In genomic region chr11:22784477-22784876, GRCm38 (mm10) we compare ENCODE assay signal across 25 mouse cellular contexts.
DNase-seq lines count a peak whose midpoint lies in the region; ATAC-seq and TF ChIP-seq lines count a peak whose summit lies in the region.
"Had no signal": no experiment of that assay in that cellular context is flagged by ENCODE, and none has a peak within 500 bp of the region (broad histone marks: within the 10 kb centered on the region; RNA-seq: fewer than 3 reads in every experiment).

No protein-coding gene starts in this region.

- no peaks in the 10 kb centered on the region for H3K27me3 ChIP-seq in kidney, adult 2 months (replicated peaks; ENCODE audit: control insufficient read depth, insufficient read depth, low read length)
- no peaks in the 10 kb centered on the region for H3K27me3 ChIP-seq in hindbrain, embryonic 11.5 days (ENCODE audit: control insufficient read depth, insufficient read depth, low read length)
- no peaks in the 10 kb centered on the region for H3K27me3 ChIP-seq in heart, embryonic 12.5 days (replicated peaks)
- H3K27me3 ChIP-seq: hindbrain, embryonic 13.5 days; limb, embryonic 13.5 days; liver, embryonic 12.5 days; midbrain, embryonic 15.5 days had no signal

- no peak overlapping the region for H3K4me3 ChIP-seq in kidney, adult 2 months (ENCODE audit: insufficient read depth, low read depth, low read length)
- H3K4me3 ChIP-seq in hindbrain, embryonic 11.5 days (ENCODE audit: low read depth, low read length), result no peak overlapping the region
- no peak overlapping the region for H3K4me3 ChIP-seq in heart, embryonic 12.5 days
- H3K4me3 ChIP-seq: erythroblast, embryonic 14.5 days; heart, embryonic 10.5 days; hindbrain, embryonic 13.5 days; limb, embryonic 13.5 days; liver, embryonic 12.5 days; midbrain, embryonic 10.5 days; midbrain, embryonic 15.5 days had no signal

- no peak overlapping the region for H3K27ac ChIP-seq in kidney, adult 2 months (ENCODE audit: insufficient read depth, low read depth, low read length)
- no peak overlapping the region for H3K27ac ChIP-seq in hindbrain, embryonic 11.5 days (ENCODE audit: low read depth, low read length)
- no peak overlapping the region for H3K27ac ChIP-seq in heart, embryonic 12.5 days (ENCODE audit: poor library complexity, severe bottlenecking)
- H3K27ac ChIP-seq: heart, embryonic 10.5 days; hindbrain, embryonic 13.5 days; kidney, postnatal 0 days; limb, embryonic 13.5 days; liver, embryonic 12.5 days; midbrain, embryonic 10.5 days; midbrain, embryonic 15.5 days; stomach, postnatal 0 days had no signal

- ATAC-seq in granulocyte monocyte progenitor cell, adult 5-6 weeks (replicated peaks; ENCODE audit: poor library complexity, severe bottlenecking), result peak; percentile 20
- no peak for ATAC-seq in hindbrain, embryonic 11.5 days (ENCODE audit: low FRiP score)
- ATAC-seq in heart, embryonic 12.5 days (ENCODE audit: insufficient number of reproducible peaks, low FRiP score), result no peak
- ATAC-seq: intestine, postnatal 0 days; liver, embryonic 12.5 days; lung, postnatal 0 days; midbrain, embryonic 15.5 days had no signal

- H3K9me3 ChIP-seq in hindbrain, embryonic 11.5 days (ENCODE audit: control insufficient read depth, low read length), result peaks cover 2% of the 10 kb centered on the region; the same call in 1 of the 2 replicates
- H3K9me3 ChIP-seq in heart, embryonic 12.5 days (replicated peaks), result 0 out of 2 replicates have a peak, but pooled peaks cover 6% of the 10 kb centered on the region
- H3K9me3 ChIP-seq: heart, embryonic 10.5 days; hindbrain, embryonic 13.5 days; limb, embryonic 13.5 days; liver, embryonic 12.5 days; midbrain, embryonic 15.5 days had no signal

- no peak overlapping the region for H3K9ac ChIP-seq in hindbrain, embryonic 11.5 days (ENCODE audit: low read depth, low read length)
- H3K9ac ChIP-seq in heart, embryonic 12.5 days, result no peak overlapping the region
- H3K9ac ChIP-seq: hindbrain, embryonic 13.5 days; limb, embryonic 13.5 days; liver, embryonic 12.5 days; midbrain, embryonic 15.5 days had no signal

- no peak overlapping the region for H3K4me2 ChIP-seq in hindbrain, embryonic 11.5 days (replicated peaks; ENCODE audit: low read depth, low read length)
- H3K4me2 ChIP-seq in heart, embryonic 12.5 days, result no peak overlapping the region
- H3K4me2 ChIP-seq: hindbrain, embryonic 13.5 days; limb, embryonic 13.5 days; liver, embryonic 12.5 days; midbrain, embryonic 15.5 days had no signal

- WGBS in kidney, adult 2 months, result 84% methylated on average over 3 of the region's 3 CpGs
- 91% methylated on average over 3 of the region's 3 CpGs for WGBS in hindbrain, embryonic 11.5 days
- WGBS in heart, embryonic 12.5 days, result 85% methylated on average over 3 of the region's 3 CpGs

- no peak for TF ChIP-seq POLR2A in kidney, adult 2 months (IDR thresholded peaks at IDR 0.05; ENCODE audit: low read depth, low read length)

- no peaks in the 10 kb centered on the region for H3K36me3 ChIP-seq in kidney, adult 2 months (ENCODE audit: control insufficient read depth, insufficient read depth, low read length)
- no peaks in the 10 kb centered on the region for H3K36me3 ChIP-seq in hindbrain, embryonic 11.5 days (ENCODE audit: control insufficient read depth, insufficient read depth, low read length)
- H3K36me3 ChIP-seq in heart, embryonic 12.5 days, result no peaks in the 10 kb centered on the region
- H3K36me3 ChIP-seq: heart, embryonic 10.5 days; hindbrain, embryonic 13.5 days; limb, embryonic 13.5 days; liver, embryonic 12.5 days; midbrain, embryonic 10.5 days; midbrain, embryonic 15.5 days had no signal

- no peak for TF ChIP-seq CTCF in kidney, adult 2 months (conservative IDR thresholded peaks at IDR 0.05; ENCODE audit: insufficient read depth, insufficient read length, low read depth, low read length)

- peaks cover 6% of the 10 kb centered on the region; the same call in 1 of the 2 replicates for H3K4me1 ChIP-seq in kidney, adult 2 months (ENCODE audit: control insufficient read depth, insufficient read depth, low read length)
- no peaks in the 10 kb centered on the region for H3K4me1 ChIP-seq in hindbrain, embryonic 11.5 days (replicated peaks; ENCODE audit: control insufficient read depth, insufficient read depth, low read length)
- H3K4me1 ChIP-seq in heart, embryonic 12.5 days (replicated peaks), result no peaks in the 10 kb centered on the region; the same call in 1 of the 2 replicates
- H3K4me1 ChIP-seq: hindbrain, embryonic 13.5 days; midbrain, embryonic 10.5 days; midbrain, embryonic 15.5 days had no signal

- DNase-seq in kidney, adult 2 months, result peak; percentile 14
- no peak for DNase-seq in kidney, adult 8-10 months
- peak; percentile 24 for DNase-seq in NIH3T3 (ENCODE audit: low read depth)
- peak; percentile 43 for DNase-seq in adrenal gland, postnatal 10 days
- DNase-seq in hindbrain, embryonic 11.5 days (ENCODE audit: low spot score), result no peak
- DNase-seq: cerebellum, adult 11-12 months; cerebellum, adult 9-11 months; gastrocnemius, postnatal 10 days; heart, adult 11 months; kidney, postnatal 4 days; right cerebral cortex, postnatal 4 days; thymus, adult 2 months had no signal

Comparison
In these comparisons a context has a peak if more than half of its experiments do, and no peak if none do; other contexts are left out.
1. DNase-seq: peak in kidney, adult 2 months (single experiment), NIH3T3 (single experiment) and adrenal gland, postnatal 10 days (single experiment); none in kidney, adult 8-10 months (0 of 2) and hindbrain, embryonic 11.5 days (single experiment).